Mouse (Mus musculus) stomach, embryonic 14.5 days (tissue): ENCODE measurements around the gene Trim65. TPM values are rescaled to one million over a fixed set of nuclear protein-coding genes. Genes with fewer than 3 reads are reported as not detected.

Experiments used
- ATAC-seq: fragments of 200-750 bp; cut with Nextera tagmentation; 2 replicates; pipeline ENCODE4 v1.8.0; 2017; ENCODE audit warnings: low read depth, moderate TSS enrichment; ENCODE audit not compliant: insufficient number of reproducible peaks, insufficient read depth, low FRiP score
- H3K27ac ChIP-seq: fragments of 300-500 bp; sonication (generic); 2 replicates; pipeline ENCODE4 v1.5.1; 2014; ENCODE audit warnings: mild to moderate bottlenecking, low read length, moderate library complexity, mixed read lengths
- H3K27me3 ChIP-seq: fragments of 300-500 bp; sonication (generic); 2 replicates; pipeline ENCODE4 v1.6.1; 2014; ENCODE audit warnings: low read length, control low read depth, mixed read lengths; ENCODE audit not compliant: control insufficient read depth, insufficient read depth
- H3K36me3 ChIP-seq: fragments of 300-500 bp; sonication (generic); 2 replicates; pipeline ENCODE4 v1.6.1; 2014; ENCODE audit warnings: mild to moderate bottlenecking, control low read depth, low read length, moderate library complexity, mixed read lengths; ENCODE audit not compliant: control insufficient read depth, insufficient read depth
- H3K4me1 ChIP-seq: fragments of 300-500 bp; sonication (generic); 2 replicates; pipeline ENCODE4 v1.6.1; 2014; ENCODE audit warnings: low read length, control low read depth, mixed read lengths; ENCODE audit not compliant: control insufficient read depth, insufficient read depth
- H3K4me2 ChIP-seq: fragments of 300-500 bp; sonication (generic); replicated peaks from 2 replicates; pipeline ENCODE4 v1.6.1; 2014; ENCODE audit warnings: low read depth, low read length, control low read depth
- H3K4me3 ChIP-seq: fragments of 300-500 bp; sonication (generic); 2 replicates; pipeline ENCODE4 v1.5.1; 2014; ENCODE audit warnings: low read depth, low read length, control low read depth
- H3K9ac ChIP-seq: fragments of 300-500 bp; sonication (generic); replicated peaks from 2 replicates; pipeline ENCODE4 v1.6.1; 2014; ENCODE audit warnings: low read depth, mild to moderate bottlenecking, control low read depth, low read length, moderate library complexity, mixed read lengths
- H3K9me3 ChIP-seq: fragments of 300-500 bp; sonication (generic); 2 replicates; pipeline ENCODE4 v1.6.1; 2016; ENCODE audit warnings: low read depth, low read length, control low read depth; ENCODE audit not compliant: control insufficient read depth
- WGBS: fragments of 180-500 bp; shearing (Covaris S2); extraction: QIAGEN DNeasy Blood & Tissue Kit; methylation state at CpG from one replicate; pipeline ENCODE4 v1.1.7; 2014; 5-methylcytosine and 5-hydroxymethylcytosine counted together
- polyA plus RNA-seq: library from polyadenylated mRNA; unstranded; fragments of >200 nt; fragmentation: Nextera tagmentation; extraction: Ambion mirVana; gene quantifications from 2 replicates; pipeline ENCODE4 v1.2.1, GENCODE M21; 2014

The Trim65 gene
- polyA plus RNA-seq, 1 experiment from 2014 or later: 5.0 TPM

DNA sequence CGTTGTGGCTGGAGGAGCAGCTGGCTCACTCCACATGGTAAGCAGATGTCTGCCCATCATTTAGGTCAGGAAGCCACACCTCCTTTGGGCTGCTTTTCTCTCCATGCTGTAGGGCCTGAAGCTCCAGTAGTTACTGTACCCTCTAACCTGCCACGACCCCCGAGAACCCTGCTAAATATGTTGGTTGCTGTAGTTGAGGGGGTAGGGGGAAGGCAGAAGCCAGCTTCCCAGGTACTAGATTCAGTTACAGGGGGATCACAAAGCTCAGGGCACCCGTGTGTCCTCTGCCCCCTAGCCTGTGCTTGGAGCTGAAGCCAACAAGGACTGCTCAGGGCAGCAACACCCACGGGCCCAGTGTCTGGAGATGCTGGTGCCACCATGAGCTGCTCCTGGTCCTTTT lies 2.6 kb upstream of the Trim65 start:
- no peak for ATAC-seq
- Histone ChIP-seq H3K27me3 (no peaks in the 10 kb centered on the region), H3K27ac (no peak overlapping the region), H3K4me1 (peaks cover 14% of the 10 kb centered on the region; the same call in 1 of the 2 replicates), H3K9me3 (no peaks in the 10 kb centered on the region), H3K9ac (no peak overlapping the region), H3K4me2 (no peak overlapping the region), H3K36me3 (peaks cover 25% of the 10 kb centered on the region; the same call in 1 of the 2 replicates), H3K4me3 (no peak overlapping the region)
- 68% methylated on average over 5 of the region's 5 CpGs for WGBS

DNA sequence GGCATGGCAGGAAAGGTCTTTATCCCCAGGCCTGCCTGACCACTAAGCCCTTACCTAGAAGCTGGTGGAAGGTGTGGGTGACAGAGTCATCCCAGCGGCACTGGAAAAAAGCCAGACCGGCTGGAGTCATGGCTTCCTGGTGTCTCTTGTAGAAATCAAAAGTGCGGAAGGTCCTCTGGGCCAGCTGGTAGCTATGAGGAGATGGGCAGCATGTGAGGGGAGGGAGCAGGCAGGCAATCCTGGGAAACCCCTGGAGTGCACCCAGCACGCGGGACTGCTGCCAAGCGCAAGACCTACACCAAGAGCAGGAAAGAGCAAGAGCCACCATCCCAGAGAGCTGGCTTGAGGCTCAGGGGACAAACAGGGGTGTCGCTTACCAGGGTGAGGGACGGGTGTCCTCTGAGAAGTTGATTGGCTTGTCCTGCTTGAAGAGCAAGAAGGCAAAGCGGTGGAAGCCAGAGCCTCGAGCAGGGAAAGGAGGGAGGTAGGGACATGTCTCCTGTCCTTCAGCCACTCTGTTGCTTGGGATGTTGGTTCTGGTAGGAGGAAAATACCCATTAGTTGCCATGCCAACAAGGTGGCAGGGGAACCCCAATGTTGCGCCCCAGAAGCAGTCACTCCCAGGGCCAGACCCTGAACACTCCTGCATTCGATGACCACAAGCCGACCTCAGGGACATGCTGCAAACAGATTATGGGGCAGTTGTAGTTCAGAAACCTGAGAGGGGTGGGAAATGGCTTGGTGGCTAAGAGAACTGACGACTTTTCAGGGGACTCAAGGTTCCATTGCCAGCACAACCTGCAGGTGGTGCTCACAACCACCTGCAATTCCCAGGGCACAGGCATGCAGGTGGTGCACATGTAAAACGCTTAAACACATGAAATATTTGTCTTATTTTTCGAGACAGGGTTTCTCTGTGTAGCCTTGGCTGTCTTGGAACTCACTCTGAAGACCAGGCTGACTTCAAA lies 1.7 kb upstream of the Trim65 start:
- Histone ChIP-seq H3K9ac (no peak overlapping the region), H3K27ac (no peak overlapping the region)
- 79% methylated on average over 16 of the region's 16 CpGs for WGBS

DNA sequence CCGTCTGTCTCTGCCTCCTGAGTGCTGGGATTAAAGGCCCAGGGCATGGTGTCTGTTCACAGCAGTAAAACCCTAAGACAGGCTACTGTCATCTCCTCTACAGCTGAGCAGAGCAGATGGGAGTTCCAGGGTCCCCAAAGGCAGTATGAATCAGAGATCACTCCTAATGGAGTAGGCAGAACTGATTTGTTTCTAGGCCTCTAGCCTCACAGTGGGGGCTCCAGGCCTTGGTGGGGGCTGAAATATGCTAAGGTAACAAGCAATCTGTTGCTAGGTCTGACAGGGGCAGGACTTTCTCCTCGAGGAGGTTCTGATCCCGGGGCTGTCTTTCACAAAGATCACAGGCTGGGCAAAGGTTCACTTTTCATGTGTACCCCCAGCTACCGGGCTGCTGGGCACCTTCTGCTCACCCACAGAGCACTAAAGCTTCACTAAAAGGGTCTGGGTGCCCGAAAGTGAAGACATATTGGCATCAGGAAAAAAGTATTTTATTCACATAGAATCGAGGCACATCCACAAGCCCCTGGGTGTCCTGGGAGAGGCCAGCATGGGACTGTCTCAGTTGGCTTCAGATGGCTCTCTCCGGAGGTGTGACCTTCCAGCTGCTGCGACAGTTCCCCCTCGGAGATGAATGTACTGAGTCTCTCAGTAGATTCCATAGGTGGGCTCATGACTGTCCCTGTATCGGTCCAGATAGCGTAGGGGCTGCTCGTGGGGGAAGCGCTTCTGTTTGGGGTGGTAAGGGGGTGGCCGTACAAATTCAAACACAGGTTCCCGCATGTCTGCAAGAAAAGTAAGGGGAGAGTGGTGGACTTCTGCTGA lies 632 bp upstream of the Trim65 start:
- no peak for ATAC-seq
- H3K9ac ChIP-seq: peak overlapping the region; percentile 60
- WGBS: 81% methylated on average over 15 of the region's 15 CpGs
- H3K36me3 ChIP-seq: peaks cover 21% of the 10 kb centered on the region; the same call in 1 of the 2 replicates
- H3K4me3 ChIP-seq: peak overlapping the region; percentile 55; the same call in 1 of the 2 replicates
- H3K4me1 ChIP-seq: peaks cover 25% of the 10 kb centered on the region
- no peaks in the 10 kb centered on the region for H3K9me3 ChIP-seq
- peak overlapping the region; percentile 92 for H3K27ac ChIP-seq
- no peaks in the 10 kb centered on the region for H3K27me3 ChIP-seq
- peak overlapping the region; percentile 62 for H3K4me2 ChIP-seq

More for the DNA sequence above, 1.7 kb upstream of the Trim65 start:
- Histone ChIP-seq H3K9me3 (no peaks in the 10 kb centered on the region), H3K4me1 (peaks cover 15% of the 10 kb centered on the region; the same call in 1 of the 2 replicates), H3K4me3 (no peak overlapping the region), H3K36me3 (peaks cover 25% of the 10 kb centered on the region; the same call in 1 of the 2 replicates), H3K27me3 (no peaks in the 10 kb centered on the region), H3K4me2 (no peak overlapping the region)
- ATAC-seq: no peak

DNA sequence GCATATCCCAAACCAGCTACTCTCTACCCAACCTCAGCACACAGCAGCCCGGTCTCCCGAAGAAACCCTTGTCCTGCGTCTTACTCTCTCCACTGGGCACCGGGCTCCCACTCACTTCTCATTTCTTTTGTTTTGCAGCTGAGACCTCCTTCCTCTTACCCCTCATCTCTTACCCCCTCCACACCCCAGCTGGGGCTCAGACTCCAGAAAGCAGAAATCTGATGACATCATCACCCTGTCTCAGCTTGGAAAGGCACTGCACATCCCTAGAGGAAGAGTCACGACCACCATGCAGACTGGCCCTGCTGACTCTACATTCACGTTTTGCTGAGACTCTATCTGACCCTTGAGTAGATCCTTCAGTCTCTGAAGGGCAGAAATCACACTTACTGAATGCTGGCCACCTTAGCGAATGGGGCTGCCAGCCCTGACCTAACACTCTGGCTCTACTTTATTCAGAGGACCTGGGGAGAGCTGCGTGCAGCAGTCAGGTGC lies 888 bp downstream of the Trim65 start:
- Histone ChIP-seq H3K36me3 (peaks cover 18% of the 10 kb centered on the region; the same call in 1 of the 2 replicates), H3K4me2 (peak overlapping the region; percentile 62), H3K9ac (peak overlapping the region; percentile 60), H3K4me3 (peak overlapping the region; percentile 55), H3K9me3 (no peaks in the 10 kb centered on the region; the same call in 1 of the 2 replicates), H3K27ac (peak overlapping the region; percentile 92), H3K27me3 (no peaks in the 10 kb centered on the region), H3K4me1 (peaks cover 25% of the 10 kb centered on the region)
- 39% methylated on average over 8 of the region's 8 CpGs for WGBS
- ATAC-seq: 0 out of 2 replicates have a peak, but pooled peaks have one; percentile 3

GRCm38 (mm10) chr11:116129091-116129790 lies 1.7 kb downstream of the Trim65 start:
- peak overlapping the region; percentile 55; the same call in 1 of the 2 replicates for H3K4me3 ChIP-seq
- peaks cover 25% of the 10 kb centered on the region for H3K4me1 ChIP-seq
- H3K9me3 ChIP-seq: no peaks in the 10 kb centered on the region; the same call in 1 of the 2 replicates
- 78% methylated on average over 9 of the region's 9 CpGs for WGBS
- H3K9ac ChIP-seq: no peak overlapping the region
- no peak overlapping the region for H3K27ac ChIP-seq
- ATAC-seq: no peak
- H3K27me3 ChIP-seq: no peaks in the 10 kb centered on the region
- H3K36me3 ChIP-seq: peaks cover 11% of the 10 kb centered on the region; the same call in 1 of the 2 replicates
- H3K4me2 ChIP-seq: peak overlapping the region; percentile 62

- Histone ChIP-seq H3K9me3 (no peaks in the 10 kb centered on the region; the same call in 1 of the 2 replicates), H3K4me1 (peaks cover 25% of the 10 kb centered on the region), H3K4me3 (no peak overlapping the region), H3K9ac (no peak overlapping the region), H3K36me3 (peaks cover 11% of the 10 kb centered on the region; the same call in 1 of the 2 replicates), H3K4me2 (no peak overlapping the region), H3K27ac (no peak overlapping the region; the same call in 1 of the 2 replicates), H3K27me3 (no peaks in the 10 kb centered on the region)
- 63% methylated on average over 9 of the region's 9 CpGs for WGBS
- no peak for ATAC-seq
Measured at GRCm38 (mm10) chr11:116127986-116128385, 2.9 kb downstream of the Trim65 start.

DNA sequence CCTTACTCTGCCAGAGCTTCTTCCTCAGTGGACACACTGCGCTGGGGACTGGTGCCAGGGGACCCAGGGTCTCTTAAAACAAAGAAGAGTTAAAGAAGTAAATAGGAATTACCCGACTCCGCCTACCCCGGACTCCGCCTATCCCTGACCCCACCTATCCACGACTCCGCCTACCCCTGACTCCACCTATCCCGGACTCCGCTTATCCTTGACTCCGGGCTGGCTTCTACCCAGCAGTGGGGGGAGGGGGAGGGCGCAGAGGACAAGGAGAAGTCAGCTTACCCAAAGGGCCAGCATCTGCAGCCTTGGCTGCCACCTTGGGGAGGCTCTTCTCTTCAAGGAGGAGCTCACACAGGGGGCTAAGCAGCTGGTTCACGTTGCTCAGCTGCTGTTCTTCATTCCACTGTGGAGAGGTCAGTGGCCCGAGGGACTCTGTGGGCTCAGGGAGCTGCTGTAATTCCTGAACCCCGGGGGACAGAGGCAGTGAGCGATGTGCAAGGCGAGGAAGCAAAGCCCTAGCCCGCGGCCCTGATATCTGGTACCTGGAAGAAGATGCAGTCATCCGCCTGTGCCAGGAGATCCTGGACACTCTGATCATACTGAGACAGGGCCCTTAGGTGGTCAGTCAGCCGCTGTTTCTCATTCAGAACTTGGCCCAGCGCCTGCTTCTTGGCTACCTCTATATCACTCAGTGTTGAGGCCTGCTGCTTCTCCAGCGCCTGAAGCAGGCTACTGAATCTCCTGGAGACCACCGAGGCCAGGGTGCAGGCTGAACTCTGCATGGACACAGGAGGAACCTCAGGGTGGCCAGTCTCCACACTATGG lies 3.6 kb downstream of the Trim65 start, which contains the start of gene Trim47:
Trim47 (minus strand) TSS at position 55 of the 825 bp plus-strand sequence.
- H3K36me3 ChIP-seq: peaks cover 11% of the 10 kb centered on the region; the same call in 1 of the 2 replicates
- ATAC-seq: peak; percentile 50; the same call in 1 of the 2 replicates
- H3K9ac ChIP-seq: no peak within 1 kb of the TSS
- 28% methylated on average over 23 of the region's 23 CpGs for WGBS
- peak within 1 kb of the TSS; percentile 35 for H3K4me2 ChIP-seq
- peak within 1 kb of the TSS; percentile 2; the same call in 1 of the 2 replicates for H3K27ac ChIP-seq
- 0 out of 2 replicates have a peak within 1 kb of the TSS, but pooled peaks have one; percentile 5 for H3K4me3 ChIP-seq
- H3K4me1 ChIP-seq: peaks cover 25% of the 10 kb centered on the region
- no peaks in the 10 kb centered on the region; the same call in 1 of the 2 replicates for H3K9me3 ChIP-seq
- no peaks in the 10 kb centered on the region for H3K27me3 ChIP-seq
